In the genomic region with DNA sequence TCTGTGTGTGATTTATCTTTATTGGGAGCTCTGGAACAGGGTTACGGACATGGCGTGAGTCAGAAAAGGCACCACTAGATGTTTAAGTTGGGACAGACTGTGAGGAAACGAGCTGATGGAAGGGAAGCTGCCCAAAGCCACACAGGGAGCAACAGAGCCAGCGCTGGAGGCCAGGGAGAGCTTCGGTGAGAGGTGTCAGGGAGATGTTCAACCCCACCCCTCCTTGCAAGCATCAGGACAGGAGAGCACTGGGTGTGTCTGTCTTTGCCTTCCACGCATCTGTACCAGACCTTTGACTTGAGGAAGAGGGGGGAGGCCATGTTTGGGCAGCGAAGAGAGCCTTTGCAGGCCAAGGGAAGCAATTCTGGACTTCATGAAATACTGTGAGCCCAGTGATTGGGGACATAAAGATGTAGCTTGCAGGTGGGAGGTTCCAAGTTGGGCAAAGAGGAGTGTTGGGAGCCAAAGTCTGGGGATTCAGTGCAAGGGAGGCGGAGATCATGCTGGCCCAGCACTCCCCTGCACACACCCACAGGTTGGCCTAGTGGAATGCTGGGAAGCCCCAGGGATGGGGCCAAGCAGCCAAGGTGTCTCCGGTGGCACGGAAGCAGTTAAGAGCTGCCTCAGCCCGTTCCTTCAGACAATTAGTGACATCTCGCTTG, we compare ENCODE assay signal across 8 mouse cellular contexts. TPM values are rescaled to one million over a fixed set of nuclear protein-coding genes. Genes with fewer than 3 reads are reported as not detected.
DNase-seq lines count a peak whose midpoint lies in the region; ATAC-seq lines count a peak whose summit lies in the region.

No protein-coding gene starts in this region.

- intact Hi-C loops in heart, postnatal 10 days (cut with DNase I) = no loop called here

- ATAC-seq in heart, embryonic 15.5 days (replicated peaks; ENCODE audit: insufficient number of reproducible peaks, insufficient read depth, low FRiP score, low read depth) = no peak
- peak; percentile 9; the same call in 1 of the 2 replicates for ATAC-seq in hindbrain, embryonic 14.5 days (ENCODE audit: low FRiP score)
- ATAC-seq in midbrain, embryonic 13.5 days = peak; percentile 27

- no peak for DNase-seq in heart, postnatal 10 days
- no peak for DNase-seq in hindbrain, embryonic 14.5 days (ENCODE audit: low spot score)
- no peak for DNase-seq in urinary bladder, adult 2 months (ENCODE audit: low spot score)
- no peak for DNase-seq in c-Kit-positive CD71-positive TER-119-positive erythroid progenitor cells, embryonic 14.5 days (ENCODE audit: low spot score)
- DNase-seq in layer of hippocampus, postnatal 25 days (ENCODE audit: extremely low spot score in 1 of 2, low spot score in 1 of 2) = no peak

- 32% methylated on average over 12 of the region's 12 CpGs for WGBS in heart, embryonic 15.5 days
- 23% methylated on average over 12 of the region's 12 CpGs for WGBS in hindbrain, embryonic 14.5 days
- 22% methylated on average over 12 of the region's 12 CpGs for WGBS in midbrain, embryonic 13.5 days

- H3K27me3 ChIP-seq in heart, embryonic 15.5 days = no peaks in the 10 kb centered on the region
- no peaks in the 10 kb centered on the region for H3K27me3 ChIP-seq in hindbrain, embryonic 14.5 days (ENCODE audit: control insufficient read depth, insufficient read depth, low read length)
- no peaks in the 10 kb centered on the region for H3K27me3 ChIP-seq in midbrain, embryonic 13.5 days

- H3K9ac ChIP-seq in heart, embryonic 15.5 days = peak overlapping the region; percentile 11; the same call in 1 of the 2 replicates
- peak overlapping the region; percentile 46 for H3K9ac ChIP-seq in hindbrain, embryonic 14.5 days
- peak overlapping the region; percentile 59 for H3K9ac ChIP-seq in midbrain, embryonic 13.5 days (replicated peaks)

- no peak overlapping the region for H3K4me3 ChIP-seq in heart, embryonic 15.5 days
- no peak overlapping the region for H3K4me3 ChIP-seq in brown adipose tissue, adult 24 weeks (ENCODE audit: insufficient read depth, low read depth, low read length)
- H3K4me3 ChIP-seq in hindbrain, embryonic 14.5 days (replicated peaks; ENCODE audit: low read length) = no peak overlapping the region
- H3K4me3 ChIP-seq in midbrain, embryonic 13.5 days (replicated peaks) = peak overlapping the region; percentile 5; the same call in 1 of the 2 replicates

- peak overlapping the region; percentile 12; the same call in 1 of the 2 replicates for H3K4me2 ChIP-seq in heart, embryonic 15.5 days
- H3K4me2 ChIP-seq in hindbrain, embryonic 14.5 days (replicated peaks) = peak overlapping the region; percentile 35
- peak overlapping the region; percentile 41 for H3K4me2 ChIP-seq in midbrain, embryonic 13.5 days (replicated peaks)

- H3K4me1 ChIP-seq in heart, embryonic 15.5 days (replicated peaks) = peaks cover 100% of the 10 kb centered on the region
- H3K4me1 ChIP-seq in brown adipose tissue, adult 24 weeks (ENCODE audit: control insufficient read depth, insufficient read depth, insufficient read length, low read length) = peaks cover 66% of the 10 kb centered on the region
- peaks cover 100% of the 10 kb centered on the region for H3K4me1 ChIP-seq in hindbrain, embryonic 14.5 days (replicated peaks; ENCODE audit: control insufficient read depth, insufficient read depth, low read length)
- peaks cover 100% of the 10 kb centered on the region for H3K4me1 ChIP-seq in midbrain, embryonic 13.5 days (replicated peaks)

- H3K36me3 ChIP-seq in heart, embryonic 15.5 days = no peaks in the 10 kb centered on the region
- no peaks in the 10 kb centered on the region for H3K36me3 ChIP-seq in hindbrain, embryonic 14.5 days (replicated peaks; ENCODE audit: control insufficient read depth, insufficient read depth)
- no peaks in the 10 kb centered on the region for H3K36me3 ChIP-seq in midbrain, embryonic 13.5 days

- H3K9me3 ChIP-seq in heart, embryonic 15.5 days (replicated peaks) = no peaks in the 10 kb centered on the region
- H3K9me3 ChIP-seq in hindbrain, embryonic 14.5 days (ENCODE audit: control insufficient read depth, low read length) = no peaks in the 10 kb centered on the region
- H3K9me3 ChIP-seq in midbrain, embryonic 13.5 days = no peaks in the 10 kb centered on the region

- peak overlapping the region; percentile 98 for H3K27ac ChIP-seq in heart, embryonic 15.5 days
- H3K27ac ChIP-seq in brown adipose tissue, adult 24 weeks (replicated peaks; ENCODE audit: low read depth, low read length) = peak overlapping the region; percentile 40; the same call in 1 of the 2 replicates
- H3K27ac ChIP-seq in hindbrain, embryonic 14.5 days = peak overlapping the region; percentile 88
- peak overlapping the region; percentile 93 for H3K27ac ChIP-seq in midbrain, embryonic 13.5 days

RNA-seq across cellular contexts. Expression of gene Ahdc1, which starts 35.8 kb away (rescaled TPM):
- polyA plus RNA-seq in heart, embryonic 15.5 days (2015; fragmentation: Nextera tagmentation; extraction: Ambion mirVana) = 6.3 and 8.5 TPM in 2 replicates
- total RNA-seq in heart, postnatal 10 days (2021) = 10 to 100 TPM; 54.0 to 63.0 TPM
- 16.4 and 26.1 TPM in 2 replicates for polyA plus RNA-seq in brown adipose tissue, adult 24 weeks (2012; ENCODE audit: insufficient read depth, insufficient read length, missing spikeins)
- 12.9 and 13.4 TPM in 2 replicates for polyA plus RNA-seq in hindbrain, embryonic 14.5 days (2014; fragmentation: Nextera tagmentation; extraction: Ambion mirVana)
- 10.4 and 12.6 TPM in 2 replicates for polyA plus RNA-seq in midbrain, embryonic 13.5 days (2015; fragmentation: Nextera tagmentation; extraction: Ambion mirVana)
- 5.3 and 13.3 TPM in 2 replicates for polyA plus RNA-seq in urinary bladder, adult 2 months (2012; rRNA removed)
- 100 to 1,000 TPM in 1 of 2 experiments, 10 to 100 TPM in 1; 96.9 to 109 TPM for total RNA-seq in layer of hippocampus, postnatal 25 days (2021)

Comparison
In these comparisons a context has a peak if more than half of its experiments do, and no peak if none do; other contexts are left out.
1. H3K27ac ChIP-seq: peak in every context shown above with its lines; median percentile 98 in heart, embryonic 15.5 days; 93 in midbrain, embryonic 13.5 days; 88 in hindbrain, embryonic 14.5 days; 40 in brown adipose tissue, adult 24 weeks.